Mouse (Mus musculus): ENCODE results near the gene Map4k2. TPM values are rescaled to one million over a fixed set of nuclear protein-coding genes. Genes with fewer than 3 reads are reported as not detected.

Gene Map4k2
- polyA plus RNA-seq, 1 experiment from 2014 or later: 15.5 TPM

DNA sequence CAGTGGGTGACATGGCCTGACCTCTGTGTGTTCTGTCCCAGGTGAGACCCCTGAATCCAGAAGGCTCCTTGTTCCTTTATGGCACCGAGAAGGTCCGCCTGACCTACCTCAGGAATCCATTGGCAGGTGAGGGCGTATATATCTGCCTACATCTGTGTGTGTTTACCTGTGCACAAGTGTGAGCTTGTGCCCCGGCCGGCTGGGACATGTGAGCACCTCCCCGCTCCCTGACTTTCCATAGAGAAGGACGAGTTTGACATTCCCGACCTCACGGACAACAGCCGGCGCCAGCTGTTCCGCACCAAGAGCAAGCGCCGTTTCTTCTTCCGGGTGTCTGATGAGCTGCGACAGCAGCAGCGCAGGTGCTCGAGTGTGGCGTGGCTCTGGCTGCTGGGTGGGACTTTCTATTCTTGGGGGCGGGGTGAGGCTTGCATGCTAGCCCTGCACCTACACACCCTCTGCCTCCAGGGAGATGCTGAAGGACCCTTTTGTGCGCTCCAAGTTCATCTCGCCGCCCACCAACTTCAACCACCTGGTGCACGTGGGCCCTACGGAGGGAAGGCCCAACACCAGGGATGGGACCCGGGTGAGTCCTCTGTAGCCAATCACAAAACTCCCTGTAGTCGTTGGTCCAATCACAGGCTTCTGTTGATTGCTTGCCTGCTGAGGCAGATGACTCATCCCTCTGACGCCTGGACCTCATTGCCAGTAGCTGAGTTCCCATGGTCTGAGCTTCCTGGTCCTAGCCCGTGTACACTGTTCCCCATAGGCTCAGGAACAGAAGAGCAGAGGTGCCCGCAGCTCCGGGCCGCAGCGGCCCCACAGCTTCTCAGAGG is 18.9 kb upstream of the Map4k2 start:
- H3K9me3 ChIP-seq: no peaks in the 10 kb centered on the region
- H3K4me1 ChIP-seq: no peaks in the 10 kb centered on the region
- H3K4me3 ChIP-seq: no peak overlapping the region
- no peaks in the 10 kb centered on the region for H3K27me3 ChIP-seq
- WGBS: 74% methylated on average over 33 of the region's 33 CpGs
- H3K9ac ChIP-seq: no peak overlapping the region
- 0 out of 2 replicates have a peak overlapping the region, but pooled peaks have one; percentile 4 for H3K4me2 ChIP-seq (replicated peaks)
- H3K36me3 ChIP-seq: peaks cover 79% of the 10 kb centered on the region
- H3K27ac ChIP-seq: no peak overlapping the region; the same call in 1 of the 2 replicates
- no peak for ATAC-seq (ENCODE audit: low FRiP score, low read depth)

DNA sequence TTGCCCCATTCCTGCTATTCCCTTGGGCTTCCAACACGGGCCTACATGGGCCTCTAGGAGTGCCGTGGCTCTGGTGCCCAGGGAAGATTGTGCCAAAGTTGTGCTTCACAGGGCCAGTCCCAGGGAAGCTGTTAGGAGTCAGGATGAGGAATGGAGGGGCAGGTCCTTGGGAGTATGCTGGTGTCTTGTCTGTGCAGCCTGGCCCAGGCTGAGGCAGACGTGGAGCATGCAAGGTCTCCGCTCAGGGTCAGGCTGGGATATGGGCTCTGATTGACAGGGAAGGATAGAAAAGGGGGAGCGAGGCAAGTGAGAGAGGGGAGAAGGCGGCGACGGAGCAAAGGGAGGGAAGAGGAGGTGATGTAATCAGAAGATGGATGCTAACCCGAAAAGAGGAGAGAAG is 16.2 kb upstream of the Map4k2 start:
- no peaks in the 10 kb centered on the region for H3K27me3 ChIP-seq
- H3K36me3 ChIP-seq: peaks cover 51% of the 10 kb centered on the region
- H3K4me1 ChIP-seq: no peaks in the 10 kb centered on the region
- WGBS: 85% methylated on average over 9 of the region's 9 CpGs
- H3K4me3 ChIP-seq: no peak overlapping the region
- H3K4me2 ChIP-seq (replicated peaks): no peak overlapping the region
- no peaks in the 10 kb centered on the region for H3K9me3 ChIP-seq
- no peak for ATAC-seq (ENCODE audit: low FRiP score, low read depth)
- H3K9ac ChIP-seq: no peak overlapping the region
- no peak overlapping the region for H3K27ac ChIP-seq

DNA sequence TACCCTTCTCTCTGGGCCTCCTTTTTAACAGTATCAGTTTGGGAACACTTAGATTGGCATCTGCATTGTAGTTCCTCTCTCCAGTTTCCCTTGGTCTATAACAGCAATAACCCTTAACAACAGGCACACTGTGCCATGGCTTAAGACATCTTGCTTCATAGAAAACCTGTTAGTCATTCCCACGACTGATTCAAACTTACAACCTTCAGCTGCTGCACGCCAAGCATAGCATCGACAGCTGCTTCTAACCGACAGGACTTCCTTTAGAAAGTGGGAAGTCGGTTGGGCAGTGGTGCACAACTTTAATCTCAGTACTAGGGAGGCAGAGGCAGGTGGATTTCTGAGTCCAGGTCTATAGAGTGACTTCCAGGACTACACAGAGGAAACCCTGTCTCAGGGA is 9.8 kb upstream of the Map4k2 start:
- Histone ChIP-seq H3K4me1 (peaks cover 18% of the 10 kb centered on the region), H3K4me3 (no peak overlapping the region), H3K9ac (peak overlapping the region; percentile 48; the same call in 1 of the 2 replicates), H3K9me3 (no peaks in the 10 kb centered on the region), H3K4me2 (replicated peaks) (peak overlapping the region; percentile 44), H3K27me3 (no peaks in the 10 kb centered on the region), H3K27ac (peak overlapping the region; percentile 33; the same call in 1 of the 2 replicates), H3K36me3 (0 out of 2 replicates have a peak, but pooled peaks cover 1% of the 10 kb centered on the region)
- ATAC-seq (ENCODE audit: low FRiP score, low read depth): no peak
- WGBS: 61% methylated on average over 5 of the region's 5 CpGs

DNA sequence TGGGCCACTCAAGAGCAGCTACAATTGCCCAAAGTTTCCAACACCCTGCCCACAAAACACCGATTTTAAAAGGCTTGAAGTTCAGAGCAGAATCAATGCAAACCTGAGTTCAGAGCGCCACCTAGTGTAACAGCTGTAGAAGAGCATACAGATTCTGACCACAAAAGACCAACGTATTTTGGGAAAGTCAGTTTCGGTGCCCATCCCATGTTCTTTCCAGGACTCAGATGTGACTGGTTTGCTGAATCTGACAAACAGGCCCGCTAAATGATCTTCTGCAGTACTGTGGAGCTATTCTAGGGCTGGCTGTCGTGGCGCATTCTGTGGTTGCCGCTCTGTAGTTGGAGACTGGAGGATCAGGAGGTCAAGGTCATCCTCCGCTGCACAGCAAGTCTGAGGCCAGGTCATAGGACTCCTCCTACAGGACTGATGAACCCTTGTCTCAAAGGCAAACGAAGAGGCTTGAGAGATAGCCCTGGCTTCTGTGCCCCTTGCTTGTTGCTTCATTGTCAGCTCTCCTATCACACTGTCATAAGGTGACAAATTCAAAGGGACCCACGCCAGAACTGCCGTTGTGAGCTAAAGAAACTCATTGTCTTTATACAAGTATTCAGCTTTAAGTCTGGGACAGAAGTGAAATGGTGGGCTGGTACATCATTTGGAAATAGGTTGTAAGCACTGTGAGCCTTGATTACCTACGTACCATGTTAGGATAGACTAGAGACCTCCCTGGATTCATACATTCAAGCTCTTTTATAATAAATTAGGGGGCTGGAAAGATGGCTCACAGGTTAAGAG is 9.0 kb upstream of the Map4k2 start:
- H3K4me1 ChIP-seq: peaks cover 25% of the 10 kb centered on the region
- 0 out of 2 replicates have a peak overlapping the region, but pooled peaks have one; percentile 48 for H3K9ac ChIP-seq
- H3K4me3 ChIP-seq: no peak overlapping the region
- ATAC-seq (ENCODE audit: low FRiP score, low read depth): no peak
- H3K27me3 ChIP-seq: no peaks in the 10 kb centered on the region
- 28% methylated on average over 13 of the region's 13 CpGs for WGBS
- no peak overlapping the region for H3K27ac ChIP-seq
- no peaks in the 10 kb centered on the region for H3K9me3 ChIP-seq
- H3K4me2 ChIP-seq (replicated peaks): peak overlapping the region; percentile 44
- peaks cover 3% of the 10 kb centered on the region for H3K36me3 ChIP-seq

DNA sequence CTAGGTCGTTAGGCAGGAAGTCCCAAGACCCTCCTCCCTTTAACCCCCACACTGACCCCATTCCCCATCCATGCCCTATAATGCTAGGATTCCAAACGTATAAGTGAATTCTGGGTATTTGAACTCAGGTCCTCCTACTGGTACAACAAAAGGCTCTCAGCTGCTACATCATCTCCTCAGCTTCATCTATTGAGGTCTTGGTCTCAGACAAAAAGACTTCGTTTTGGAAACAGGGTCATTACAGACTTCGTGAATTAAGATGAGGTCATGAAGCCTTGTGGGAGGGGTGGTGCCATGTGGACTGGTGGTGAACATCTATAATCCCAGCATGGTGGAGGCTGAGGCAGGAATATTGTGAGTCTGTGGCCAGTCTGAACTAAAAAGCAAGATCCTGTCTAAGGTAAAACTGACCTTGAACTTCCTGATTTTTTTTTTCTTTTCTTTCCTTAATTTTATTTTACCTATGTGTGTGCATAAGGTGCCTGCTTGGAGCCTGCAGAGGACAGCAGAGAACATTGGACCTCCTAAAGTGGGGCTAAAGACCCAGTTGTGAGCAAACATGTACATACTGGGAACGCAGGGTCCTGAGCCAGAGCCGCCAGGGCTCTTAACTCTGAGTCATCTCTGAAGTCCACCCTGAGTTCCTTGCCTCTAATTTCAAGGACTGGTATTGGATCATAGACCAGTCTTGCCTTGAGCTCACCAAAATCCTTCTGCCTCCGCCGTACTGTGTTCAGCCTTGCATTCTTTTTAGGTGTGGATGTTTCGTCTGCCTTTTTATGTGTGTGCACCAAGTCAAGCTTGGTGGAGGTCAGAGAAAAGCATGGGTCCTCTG is 7.0 kb upstream of the Map4k2 start:
- H3K36me3 ChIP-seq: peaks cover 24% of the 10 kb centered on the region
- H3K9me3 ChIP-seq: no peaks in the 10 kb centered on the region
- H3K27me3 ChIP-seq: no peaks in the 10 kb centered on the region
- peak overlapping the region; percentile 81 for H3K27ac ChIP-seq
- 59% methylated on average over 9 of the region's 9 CpGs for WGBS
- H3K4me1 ChIP-seq: peaks cover 30% of the 10 kb centered on the region
- peak overlapping the region; percentile 93 for H3K9ac ChIP-seq
- peak overlapping the region; percentile 86 for H3K4me3 ChIP-seq
- ATAC-seq (ENCODE audit: low FRiP score, low read depth): no peak
- H3K4me2 ChIP-seq (replicated peaks): peak overlapping the region; percentile 96

DNA sequence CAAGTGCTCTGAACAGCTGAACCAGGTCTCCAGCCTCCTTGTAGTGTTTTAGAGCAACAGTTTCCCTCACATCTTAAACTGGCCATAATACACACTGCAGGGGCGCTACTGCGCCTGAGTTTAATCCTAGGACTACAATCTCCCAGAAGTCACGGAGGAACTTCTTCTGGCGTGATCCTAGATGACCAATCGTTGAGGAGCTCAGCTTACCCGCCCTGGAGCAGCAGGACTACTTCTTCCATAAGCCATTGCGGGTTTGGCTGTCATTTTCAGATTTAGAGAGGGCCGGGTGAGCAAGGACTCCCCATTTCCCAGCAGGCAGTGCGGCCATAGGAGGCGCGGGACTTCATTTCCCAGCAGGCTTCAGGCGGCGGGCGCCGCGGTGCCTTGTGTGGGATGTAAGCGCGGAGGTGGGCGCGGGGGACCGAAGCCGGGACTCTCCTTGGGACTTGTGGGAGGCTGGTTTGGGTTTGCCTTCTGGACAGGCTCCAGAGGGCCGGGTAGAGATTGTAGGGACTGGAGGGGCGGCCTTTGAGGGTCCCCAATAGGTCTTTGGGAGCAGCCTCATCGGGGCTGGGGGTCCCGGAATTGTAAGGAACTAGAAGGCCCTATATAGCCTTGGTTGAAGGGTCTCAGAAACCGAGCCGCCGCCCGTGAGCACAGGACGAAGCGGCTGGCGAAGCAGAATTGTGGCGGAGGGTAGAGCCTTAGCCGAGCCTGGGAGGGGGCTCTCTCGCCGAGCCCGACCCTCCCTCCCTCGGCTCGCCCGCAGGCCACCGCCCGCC is 6.1 kb upstream of the Map4k2 start, which contains the start of gene Men1:
TSS of gene Men1 (plus strand) at position 307 of the 785 bp plus-strand sequence.
- H3K4me2 ChIP-seq (replicated peaks): peak within 1 kb of the TSS; percentile 96
- peak within 1 kb of the TSS; percentile 82 for H3K27ac ChIP-seq
- no peaks in the 10 kb centered on the region for H3K27me3 ChIP-seq
- no peaks in the 10 kb centered on the region for H3K9me3 ChIP-seq
- peaks cover 30% of the 10 kb centered on the region for H3K4me1 ChIP-seq
- H3K9ac ChIP-seq: peak within 1 kb of the TSS; percentile 93
- peaks cover 33% of the 10 kb centered on the region for H3K36me3 ChIP-seq
- peak within 1 kb of the TSS; percentile 86 for H3K4me3 ChIP-seq
- peak; percentile 97 for ATAC-seq (ENCODE audit: low FRiP score, low read depth)
- under 1% methylated on average over 43 of the region's 43 CpGs for WGBS

DNA sequence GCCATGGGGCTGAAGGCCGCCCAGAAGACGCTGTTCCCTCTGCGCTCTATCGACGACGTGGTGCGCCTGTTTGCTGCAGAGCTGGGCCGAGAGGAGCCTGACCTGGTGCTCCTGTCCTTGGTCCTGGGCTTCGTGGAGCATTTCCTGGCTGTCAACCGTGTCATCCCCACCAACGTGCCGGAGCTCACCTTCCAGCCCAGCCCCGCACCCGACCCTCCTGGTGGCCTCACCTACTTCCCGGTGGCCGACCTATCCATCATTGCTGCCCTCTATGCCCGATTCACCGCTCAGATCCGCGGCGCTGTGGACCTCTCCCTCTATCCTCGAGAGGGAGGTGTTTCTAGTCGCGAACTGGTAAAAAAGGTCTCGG is 5.5 kb upstream of the Map4k2 start:
- Histone ChIP-seq H3K9me3 (no peaks in the 10 kb centered on the region), H3K4me2 (replicated peaks) (peak overlapping the region; percentile 96), H3K4me1 (peaks cover 34% of the 10 kb centered on the region), H3K9ac (peak overlapping the region; percentile 93), H3K36me3 (peaks cover 39% of the 10 kb centered on the region), H3K27me3 (no peaks in the 10 kb centered on the region), H3K4me3 (peak overlapping the region; percentile 86), H3K27ac (peak overlapping the region; percentile 82)
- WGBS: under 1% methylated on average over 25 of the region's 25 CpGs
- ATAC-seq (ENCODE audit: low FRiP score, low read depth): no peak

DNA sequence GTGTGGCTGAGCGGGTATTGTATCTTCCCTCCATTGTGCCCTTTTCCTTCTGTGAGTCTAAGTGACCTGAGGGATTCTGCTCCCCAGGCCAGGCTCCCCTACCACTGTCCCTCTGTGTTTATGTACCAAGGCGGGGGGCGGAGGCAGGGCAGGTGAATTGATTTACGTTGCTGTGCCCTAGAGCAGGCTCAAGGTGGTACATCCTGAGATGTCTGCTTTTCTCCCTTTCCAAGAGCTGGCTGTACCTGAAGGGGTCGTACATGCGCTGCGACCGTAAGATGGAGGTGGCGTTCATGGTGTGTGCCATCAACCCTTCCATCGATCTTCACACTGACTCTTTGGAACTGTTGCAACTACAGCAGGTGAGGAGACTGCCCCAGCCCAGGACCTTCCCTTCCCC is 4.0 kb upstream of the Map4k2 start:
- 92% methylated on average over 10 of the region's 10 CpGs for WGBS
- peak overlapping the region; percentile 86 for H3K4me3 ChIP-seq
- H3K4me1 ChIP-seq: peaks cover 38% of the 10 kb centered on the region
- no peak overlapping the region; the same call in 1 of the 2 replicates for H3K27ac ChIP-seq
- no peaks in the 10 kb centered on the region for H3K9me3 ChIP-seq
- H3K27me3 ChIP-seq: no peaks in the 10 kb centered on the region
- peak overlapping the region; percentile 93 for H3K9ac ChIP-seq
- peaks cover 39% of the 10 kb centered on the region for H3K36me3 ChIP-seq
- H3K4me2 ChIP-seq (replicated peaks): peak overlapping the region; percentile 96
- ATAC-seq (ENCODE audit: low FRiP score, low read depth): no peak

DNA sequence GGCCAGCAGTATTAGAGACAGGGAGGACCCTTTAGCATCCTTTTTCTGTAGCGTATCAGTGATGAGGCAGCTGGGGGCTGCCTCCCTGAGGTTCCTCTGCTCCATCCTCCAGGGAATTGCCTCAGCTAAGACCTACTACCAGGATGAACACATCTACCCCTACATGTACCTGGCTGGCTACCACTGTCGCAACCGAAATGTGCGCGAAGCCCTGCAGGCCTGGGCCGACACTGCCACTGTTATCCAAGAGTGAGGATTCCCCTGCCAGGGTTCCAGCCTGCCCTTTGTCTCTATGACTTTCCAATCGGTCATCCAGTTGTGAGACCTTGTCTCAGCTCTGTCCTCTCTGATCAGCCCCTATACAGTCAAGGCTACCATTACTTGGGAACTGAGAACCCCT is 2.8 kb upstream of the Map4k2 start:
- Histone ChIP-seq H3K4me2 (replicated peaks) (no peak overlapping the region), H3K36me3 (peaks cover 46% of the 10 kb centered on the region), H3K9ac (peak overlapping the region; percentile 19; the same call in 1 of the 2 replicates), H3K9me3 (no peaks in the 10 kb centered on the region), H3K27ac (no peak overlapping the region), H3K4me3 (no peak overlapping the region), H3K27me3 (no peaks in the 10 kb centered on the region), H3K4me1 (peaks cover 42% of the 10 kb centered on the region)
- WGBS: 98% methylated on average over 7 of the region's 7 CpGs
- ATAC-seq (ENCODE audit: low FRiP score, low read depth): no peak

DNA sequence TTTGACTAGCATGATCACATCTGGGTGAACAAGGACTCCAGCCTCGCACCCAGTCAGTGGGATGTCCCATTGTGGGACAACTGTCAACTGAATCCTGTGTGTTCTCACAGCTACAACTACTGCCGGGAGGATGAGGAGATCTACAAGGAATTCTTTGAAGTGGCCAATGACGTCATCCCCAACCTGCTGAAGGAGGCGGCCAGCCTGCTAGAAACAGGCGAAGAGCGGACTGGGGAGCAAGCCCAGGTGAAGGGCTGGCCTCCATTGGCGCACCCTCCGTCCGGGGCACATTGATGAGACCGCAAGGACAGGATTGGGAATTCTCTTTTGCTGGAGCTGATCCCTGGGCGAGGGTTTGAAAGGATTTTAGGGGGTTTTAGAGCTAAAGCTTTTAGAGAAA is 2.2 kb upstream of the Map4k2 start:
- Histone ChIP-seq H3K27me3 (no peaks in the 10 kb centered on the region), H3K4me2 (replicated peaks) (no peak overlapping the region), H3K36me3 (peaks cover 50% of the 10 kb centered on the region), H3K4me3 (no peak overlapping the region), H3K27ac (no peak overlapping the region), H3K9me3 (no peaks in the 10 kb centered on the region), H3K4me1 (peaks cover 42% of the 10 kb centered on the region), H3K9ac (no peak overlapping the region)
- ATAC-seq (ENCODE audit: low FRiP score, low read depth): no peak
- WGBS: 91% methylated on average over 11 of the region's 11 CpGs

DNA sequence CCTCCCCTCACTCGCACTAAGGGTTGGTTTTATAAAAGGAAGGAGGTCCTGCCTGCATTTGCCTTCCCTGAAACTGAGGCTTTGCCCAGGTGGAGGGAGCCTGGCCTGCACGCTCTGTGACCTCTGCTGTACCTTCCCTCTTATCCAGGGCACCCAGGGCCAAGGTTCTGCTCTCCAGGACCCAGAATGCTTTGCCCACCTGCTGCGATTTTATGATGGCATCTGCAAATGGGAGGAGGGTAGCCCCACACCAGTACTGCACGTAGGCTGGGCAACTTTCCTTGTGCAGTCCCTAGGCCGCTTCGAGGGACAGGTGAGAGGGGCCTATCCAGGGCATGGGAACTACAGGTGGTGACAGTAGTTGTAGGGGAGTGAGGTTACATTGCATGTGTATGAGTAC is 1.7 kb upstream of the Map4k2 start:
- no peaks in the 10 kb centered on the region for H3K9me3 ChIP-seq
- H3K9ac ChIP-seq: no peak overlapping the region
- peaks cover 55% of the 10 kb centered on the region for H3K36me3 ChIP-seq
- peaks cover 39% of the 10 kb centered on the region for H3K4me1 ChIP-seq
- ATAC-seq (ENCODE audit: low FRiP score, low read depth): no peak
- H3K27ac ChIP-seq: no peak overlapping the region
- no peak overlapping the region for H3K4me2 ChIP-seq (replicated peaks)
- no peak overlapping the region for H3K4me3 ChIP-seq
- 89% methylated on average over 6 of the region's 6 CpGs for WGBS
- no peaks in the 10 kb centered on the region for H3K27me3 ChIP-seq
